Mouse (Mus musculus) heart, postnatal 4 days (tissue): Measurements from ENCODE around the gene Vamp9. TPM values are rescaled to one million over a fixed set of nuclear protein-coding genes. Genes with fewer than 3 reads are reported as not detected.
A peak's percentile ranks its signal among the peaks of the same experiment; 100 is the strongest.

Experiments
- DNase-seq: peaks from one replicate; pipeline ENCODE4 v3.0.0; 2021
- total RNA-seq, 2 experiments: library from RNA; stranded (reverse); gene quantifications; 2 replicates each; pipeline ENCODE4 v1.2.3; 2021

Vamp9 gene
- under 1 TPM in 1 of 2 experiments, not detected in 1; 0.56 TPM for total RNA-seq

GRCm38 (mm10) chr5:99906181-99906956 is at the start of gene Vamp9:
Gene Vamp9 (plus strand): TSS chr5:99906254.
- DNase-seq = peak; percentile 98

- DNase-seq = no peak
These were observed 48.9 kb upstream of the Vamp9 start for GRCm38 (mm10) chr5:99857106-99857637.

GRCm38 (mm10) chr5:99859637-99860433 is 46.2 kb upstream of the Vamp9 start:
- DNase-seq = no peak

- DNase-seq = no peak
These were observed 44.2 kb upstream of the Vamp9 start for GRCm38 (mm10) chr5:99861816-99862215.

GRCm38 (mm10) chr5:99863656-99864380 is 42.2 kb upstream of the Vamp9 start:
- peak; percentile 9 for DNase-seq

GRCm38 (mm10) chr5:99865779-99866178 is 40.3 kb upstream of the Vamp9 start:
- DNase-seq = no peak

- no peak for DNase-seq
These were observed 37.8 kb upstream of the Vamp9 start for GRCm38 (mm10) chr5:99868286-99868685.

- DNase-seq = no peak
These were observed 37.1 kb upstream of the Vamp9 start for GRCm38 (mm10) chr5:99868923-99869322.

GRCm38 (mm10) chr5:99877565-99877964 is 28.5 kb upstream of the Vamp9 start:
- DNase-seq = no peak

- no peak for DNase-seq
These were observed 23.6 kb upstream of the Vamp9 start for GRCm38 (mm10) chr5:99882441-99882840.

- no peak for DNase-seq
These were observed 22.0 kb upstream of the Vamp9 start for GRCm38 (mm10) chr5:99884035-99884434.

- no peak for DNase-seq
These were observed 18.9 kb upstream of the Vamp9 start for GRCm38 (mm10) chr5:99887133-99887532.

GRCm38 (mm10) chr5:99891516-99892441 is 14.3 kb upstream of the Vamp9 start:
- DNase-seq = peak; percentile 62

- peak; percentile 68 for DNase-seq
These were observed 6.0 kb upstream of the Vamp9 start for GRCm38 (mm10) chr5:99900041-99900440.

GRCm38 (mm10) chr5:99905731-99906130 is 323 bp upstream of the Vamp9 start:
- no peak for DNase-seq

GRCm38 (mm10) chr5:99915494-99915893 is 9.4 kb downstream of the Vamp9 start:
- no peak for DNase-seq

- no peak for DNase-seq
These were observed 16.0 kb downstream of the Vamp9 start for GRCm38 (mm10) chr5:99922033-99922432.

- DNase-seq = peak; percentile 66
These were observed 21.9 kb downstream of the Vamp9 start for GRCm38 (mm10) chr5:99927951-99928350.

GRCm38 (mm10) chr5:99931910-99932309 is 25.9 kb downstream of the Vamp9 start:
- no peak for DNase-seq

GRCm38 (mm10) chr5:99939440-99939839 is 33.4 kb downstream of the Vamp9 start:
- no peak for DNase-seq

- no peak for DNase-seq
These were observed 35.2 kb downstream of the Vamp9 start for GRCm38 (mm10) chr5:99941273-99941672.
